Mouse (Mus musculus): Measurements from ENCODE around the gene Pou5f1. TPM values are rescaled to one million over a fixed set of nuclear protein-coding genes. Genes with fewer than 3 reads are reported as not detected.
A peak's percentile ranks its signal among the peaks of the same experiment; 100 is the strongest.

Pou5f1 gene
- polyA plus RNA-seq, 1 experiment from 2014 or later: not detected

GRCm38 (mm10) chr17:35543412-35543861, 37.6 kb downstream of the Pou5f1 start:
- no peak overlapping the region for H3K9ac ChIP-seq (ENCODE audit: low read length)
- no peaks in the 10 kb centered on the region for H3K9me3 ChIP-seq (ENCODE audit: control insufficient read depth, low read length)
- H3K4me2 ChIP-seq (ENCODE audit: low read depth, low read length): 0 out of 2 replicates have a peak overlapping the region, but pooled peaks have one; percentile 4
- H3K27ac ChIP-seq (ENCODE audit: low read length): no peak overlapping the region
- no peaks in the 10 kb centered on the region for H3K27me3 ChIP-seq (ENCODE audit: control insufficient read depth, insufficient read depth, low read depth, low read length)
- no peaks in the 10 kb centered on the region for H3K4me1 ChIP-seq (replicated peaks; ENCODE audit: control insufficient read depth, insufficient read depth, low read length)
- WGBS: 49% methylated on average over 14 of the region's 14 CpGs
- ATAC-seq (ENCODE audit: low read depth): no peak
- no peaks in the 10 kb centered on the region for H3K36me3 ChIP-seq (ENCODE audit: control insufficient read depth, insufficient read depth, low read length)
- H3K4me3 ChIP-seq (ENCODE audit: low read length): no peak overlapping the region

- ATAC-seq (ENCODE audit: low read depth): no peak
- Histone ChIP-seq H3K27me3 (ENCODE audit: control insufficient read depth, insufficient read depth, low read depth, low read length) (no peaks in the 10 kb centered on the region), H3K4me1 (replicated peaks; ENCODE audit: control insufficient read depth, insufficient read depth, low read length) (peaks cover 5% of the 10 kb centered on the region; the same call in 1 of the 2 replicates), H3K27ac (ENCODE audit: low read length) (no peak overlapping the region), H3K9ac (ENCODE audit: low read length) (no peak overlapping the region), H3K9me3 (ENCODE audit: control insufficient read depth, low read length) (no peaks in the 10 kb centered on the region), H3K4me2 (ENCODE audit: low read depth, low read length) (no peak overlapping the region), H3K36me3 (ENCODE audit: control insufficient read depth, insufficient read depth, low read length) (no peaks in the 10 kb centered on the region), H3K4me3 (ENCODE audit: low read length) (no peak overlapping the region)
- 64% methylated on average over 6 of the region's 6 CpGs for whole genome bisulfite sequencing
These were observed 38.2 kb downstream of the Pou5f1 start for GRCm38 (mm10) chr17:35544001-35544400.

- 33% methylated on average over 6 of the region's 6 CpGs for WGBS
- no peak overlapping the region for H3K27ac ChIP-seq (ENCODE audit: low read length)
- H3K4me2 ChIP-seq (ENCODE audit: low read depth, low read length): no peak overlapping the region
- no peaks in the 10 kb centered on the region for H3K9me3 ChIP-seq (ENCODE audit: control insufficient read depth, low read length)
- no peaks in the 10 kb centered on the region for H3K27me3 ChIP-seq (ENCODE audit: control insufficient read depth, insufficient read depth, low read depth, low read length)
- H3K4me1 ChIP-seq (replicated peaks; ENCODE audit: control insufficient read depth, insufficient read depth, low read length): peaks cover 9% of the 10 kb centered on the region
- 0 out of 2 replicates have a peak, but pooled peaks have one; percentile 11 for ATAC-seq (ENCODE audit: low read depth)
- H3K36me3 ChIP-seq (ENCODE audit: control insufficient read depth, insufficient read depth, low read length): no peaks in the 10 kb centered on the region
- no peak overlapping the region for H3K9ac ChIP-seq (ENCODE audit: low read length)
- no peak overlapping the region for H3K4me3 ChIP-seq (ENCODE audit: low read length)
These were observed 38.9 kb downstream of the Pou5f1 start for GRCm38 (mm10) chr17:35544680-35545079.

GRCm38 (mm10) chr17:35547465-35547864, 41.6 kb downstream of the Pou5f1 start:
- Histone ChIP-seq H3K36me3 (ENCODE audit: control insufficient read depth, insufficient read depth, low read length) (no peaks in the 10 kb centered on the region), H3K27me3 (ENCODE audit: control insufficient read depth, insufficient read depth, low read depth, low read length) (no peaks in the 10 kb centered on the region), H3K4me1 (replicated peaks; ENCODE audit: control insufficient read depth, insufficient read depth, low read length) (peaks cover 14% of the 10 kb centered on the region), H3K9me3 (ENCODE audit: control insufficient read depth, low read length) (no peaks in the 10 kb centered on the region), H3K9ac (ENCODE audit: low read length) (no peak overlapping the region), H3K4me3 (ENCODE audit: low read length) (no peak overlapping the region), H3K4me2 (ENCODE audit: low read depth, low read length) (no peak overlapping the region), H3K27ac (ENCODE audit: low read length) (no peak overlapping the region)
- no peak for ATAC-seq (ENCODE audit: low read depth)
- WGBS: 71% methylated on average over 2 of the region's 2 CpGs

- no peak for ATAC-seq (ENCODE audit: low read depth)
- Histone ChIP-seq H3K36me3 (ENCODE audit: control insufficient read depth, insufficient read depth, low read length) (no peaks in the 10 kb centered on the region), H3K9me3 (ENCODE audit: control insufficient read depth, low read length) (no peaks in the 10 kb centered on the region), H3K27me3 (ENCODE audit: control insufficient read depth, insufficient read depth, low read depth, low read length) (no peaks in the 10 kb centered on the region), H3K9ac (ENCODE audit: low read length) (no peak overlapping the region), H3K27ac (ENCODE audit: low read length) (peak overlapping the region; percentile 45), H3K4me3 (ENCODE audit: low read length) (no peak overlapping the region), H3K4me2 (ENCODE audit: low read depth, low read length) (no peak overlapping the region), H3K4me1 (replicated peaks; ENCODE audit: control insufficient read depth, insufficient read depth, low read length) (peaks cover 14% of the 10 kb centered on the region)
- 26% methylated on average over 5 of the region's 5 CpGs for WGBS
These were observed 42.8 kb downstream of the Pou5f1 start for GRCm38 (mm10) chr17:35548636-35549035.

GRCm38 (mm10) chr17:35549437-35550142, 43.8 kb downstream of the Pou5f1 start:
- Histone ChIP-seq H3K4me1 (replicated peaks; ENCODE audit: control insufficient read depth, insufficient read depth, low read length) (peaks cover 14% of the 10 kb centered on the region), H3K9me3 (ENCODE audit: control insufficient read depth, low read length) (no peaks in the 10 kb centered on the region), H3K4me3 (ENCODE audit: low read length) (no peak overlapping the region), H3K9ac (ENCODE audit: low read length) (peak overlapping the region; percentile 33; the same call in 1 of the 2 replicates), H3K36me3 (ENCODE audit: control insufficient read depth, insufficient read depth, low read length) (no peaks in the 10 kb centered on the region), H3K4me2 (ENCODE audit: low read depth, low read length) (peak overlapping the region; percentile 28), H3K27ac (ENCODE audit: low read length) (peak overlapping the region; percentile 82), H3K27me3 (ENCODE audit: control insufficient read depth, insufficient read depth, low read depth, low read length) (no peaks in the 10 kb centered on the region)
- ATAC-seq (ENCODE audit: low read depth): peak; percentile 81
- WGBS: 25% methylated on average over 15 of the region's 15 CpGs

GRCm38 (mm10) chr17:35550143-35550494, 44.3 kb downstream of the Pou5f1 start:
- no peak for ATAC-seq (ENCODE audit: low read depth)
- no peaks in the 10 kb centered on the region for H3K36me3 ChIP-seq (ENCODE audit: control insufficient read depth, insufficient read depth, low read length)
- 93% methylated on average over 4 of the region's 4 CpGs for WGBS
- peaks cover 14% of the 10 kb centered on the region for H3K4me1 ChIP-seq (replicated peaks; ENCODE audit: control insufficient read depth, insufficient read depth, low read length)
- no peaks in the 10 kb centered on the region; the same call in 1 of the 2 replicates for H3K9me3 ChIP-seq (ENCODE audit: control insufficient read depth, low read length)
- H3K27ac ChIP-seq (ENCODE audit: low read length): peak overlapping the region; percentile 82
- no peak overlapping the region; the same call in 1 of the 2 replicates for H3K4me2 ChIP-seq (ENCODE audit: low read depth, low read length)
- no peak overlapping the region for H3K4me3 ChIP-seq (ENCODE audit: low read length)
- H3K9ac ChIP-seq (ENCODE audit: low read length): 0 out of 2 replicates have a peak overlapping the region, but pooled peaks have one; percentile 33
- H3K27me3 ChIP-seq (ENCODE audit: control insufficient read depth, insufficient read depth, low read depth, low read length): no peaks in the 10 kb centered on the region

GRCm38 (mm10) chr17:35550871-35551270, 45.1 kb downstream of the Pou5f1 start:
- H3K27ac ChIP-seq (ENCODE audit: low read length): no peak overlapping the region
- H3K4me1 ChIP-seq (replicated peaks; ENCODE audit: control insufficient read depth, insufficient read depth, low read length): peaks cover 14% of the 10 kb centered on the region
- H3K9ac ChIP-seq (ENCODE audit: low read length): no peak overlapping the region
- no peaks in the 10 kb centered on the region for H3K27me3 ChIP-seq (ENCODE audit: control insufficient read depth, insufficient read depth, low read depth, low read length)
- no peak overlapping the region for H3K4me3 ChIP-seq (ENCODE audit: low read length)
- WGBS: 60% methylated on average over 8 of the region's 8 CpGs
- no peak overlapping the region for H3K4me2 ChIP-seq (ENCODE audit: low read depth, low read length)
- H3K36me3 ChIP-seq (ENCODE audit: control insufficient read depth, insufficient read depth, low read length): no peaks in the 10 kb centered on the region
- no peaks in the 10 kb centered on the region; the same call in 1 of the 2 replicates for H3K9me3 ChIP-seq (ENCODE audit: control insufficient read depth, low read length)
- ATAC-seq (ENCODE audit: low read depth): no peak

- Histone ChIP-seq H3K4me1 (replicated peaks; ENCODE audit: control insufficient read depth, insufficient read depth, low read length) (peaks cover 14% of the 10 kb centered on the region), H3K4me3 (ENCODE audit: low read length) (no peak within 1 kb of the TSS), H3K9me3 (ENCODE audit: control insufficient read depth, low read length) (no peaks in the 10 kb centered on the region; the same call in 1 of the 2 replicates), H3K9ac (ENCODE audit: low read length) (no peak within 1 kb of the TSS), H3K27ac (ENCODE audit: low read length) (no peak within 1 kb of the TSS), H3K36me3 (ENCODE audit: control insufficient read depth, insufficient read depth, low read length) (no peaks in the 10 kb centered on the region), H3K4me2 (ENCODE audit: low read depth, low read length) (no peak within 1 kb of the TSS), H3K27me3 (ENCODE audit: control insufficient read depth, insufficient read depth, low read depth, low read length) (no peaks in the 10 kb centered on the region)
- 82% methylated on average over 10 of the region's 10 CpGs for WGBS
- ATAC-seq (ENCODE audit: low read depth): no peak
These were observed 46.1 kb downstream of the Pou5f1 start, which contains the start of gene Cdsn for GRCm38 (mm10) chr17:35551881-35552414. Cdsn (plus strand) TSS chr17:35552128.

Data from lung, embryonic 16.5 days (tissue).